Mouse (Mus musculus) kidney, postnatal 4 days (tissue): ENCODE results near the gene Cplx1.
A peak's percentile ranks its signal among the peaks of the same experiment; 100 is the strongest.
"Not testable (repeated sequence)": the region's sequence is repeated elsewhere in the genome, so short reads cannot be mapped to it uniquely, and the experiment has no call there.

Experiments
- DNase-seq, 2 experiments: peaks; one replicate each; pipeline ENCODE4 v3.0.0; 2021; ENCODE audit warnings: mixed read lengths in 2 of 2

Cplx1 gene

GRCm38 (mm10) chr5:108515581-108516361 lies 34.1 kb downstream of the Cplx1 start:
- DNase-seq: no peak

GRCm38 (mm10) chr5:108502286-108502685 lies 47.5 kb downstream of the Cplx1 start:
- DNase-seq: no peak

DNA sequence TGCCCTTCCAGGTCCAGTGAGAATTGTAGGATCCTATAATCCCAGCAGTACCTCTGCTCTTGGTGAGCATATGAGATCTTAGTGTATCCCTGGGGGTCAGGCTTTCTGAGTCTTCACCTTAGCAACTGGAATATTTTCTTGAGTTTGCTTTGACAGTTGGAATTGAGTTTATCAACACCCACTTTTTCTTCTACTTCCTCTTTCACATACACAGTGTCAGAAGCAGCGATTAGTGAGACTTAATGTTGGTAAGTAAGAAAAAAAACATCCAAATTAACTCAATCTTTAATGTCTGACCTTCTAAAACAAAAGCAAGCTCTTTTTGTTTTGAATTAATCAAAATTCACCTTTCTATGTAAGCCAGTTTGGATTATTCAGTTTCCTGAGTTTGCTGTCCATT lies 48.3 kb downstream of the Cplx1 start:
- no peak for DNase-seq

GRCm38 (mm10) chr5:108486148-108486547 lies 63.7 kb downstream of the Cplx1 start:
- not testable (repeated sequence) for DNase-seq

DNA sequence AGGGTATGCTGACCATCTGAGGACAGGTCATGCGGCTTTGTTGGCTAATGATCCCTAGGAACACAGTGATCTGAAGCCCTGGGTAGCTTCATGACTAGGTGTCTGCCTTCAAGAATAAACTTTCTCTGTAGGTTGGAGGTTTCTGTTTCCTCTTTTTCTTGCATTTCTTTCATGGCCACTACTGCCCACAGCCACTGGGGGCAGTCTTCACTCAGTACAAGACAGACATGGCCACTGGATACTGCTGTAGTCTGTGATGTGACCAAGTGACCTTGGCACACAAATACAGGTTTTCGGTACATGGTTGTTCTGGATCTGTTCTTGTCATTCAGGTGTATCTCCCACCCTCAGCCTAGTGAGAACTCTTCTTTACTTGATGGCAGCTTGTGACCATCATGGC lies 64.6 kb downstream of the Cplx1 start:
- DNase-seq: peak; percentile 29 to 46

DNA sequence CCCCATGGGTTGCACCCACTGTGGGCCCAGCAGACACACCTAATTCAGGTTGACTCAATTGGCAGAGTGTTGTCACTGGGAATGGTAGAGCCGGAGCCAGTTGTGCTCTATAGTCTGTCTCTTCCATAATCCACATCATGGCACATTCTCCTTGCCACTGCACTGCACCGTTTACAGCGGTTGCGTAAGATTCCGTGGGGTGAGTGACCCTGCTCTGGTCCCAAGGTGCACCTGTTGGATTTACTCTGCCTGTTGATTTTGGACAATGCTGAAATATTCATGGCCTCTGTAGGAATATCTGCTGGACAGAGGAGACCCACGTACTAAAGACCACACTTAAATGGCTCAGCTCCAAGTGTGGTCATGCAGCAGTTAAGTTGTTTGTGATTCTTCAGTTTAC lies 66.8 kb downstream of the Cplx1 start:
- no peak for DNase-seq

GRCm38 (mm10) chr5:108475977-108476376 lies 73.8 kb downstream of the Cplx1 start:
- DNase-seq: no peak

DNA sequence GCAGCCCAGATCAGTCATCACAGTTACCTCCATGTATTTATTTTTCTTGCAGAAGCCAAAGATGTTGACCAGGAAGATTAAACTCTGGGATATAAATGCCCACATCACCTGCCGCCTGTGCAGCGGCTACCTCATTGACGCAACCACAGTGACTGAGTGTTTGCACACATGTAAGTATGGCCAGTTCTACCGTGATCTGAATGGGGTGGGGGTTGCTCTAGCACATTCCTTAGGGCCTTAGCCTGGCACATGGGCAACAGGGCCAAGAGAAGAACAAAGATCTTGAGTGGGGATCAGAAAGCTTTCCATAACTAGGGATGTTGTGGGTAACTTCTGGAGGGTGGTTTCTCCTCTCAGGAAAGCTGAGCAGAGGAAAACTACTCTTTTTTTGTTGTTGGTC lies 76.1 kb downstream of the Cplx1 start:
- DNase-seq: no peak

GRCm38 (mm10) chr5:108469617-108470016 lies 80.2 kb downstream of the Cplx1 start:
- no peak for DNase-seq
